Mouse (Mus musculus): ENCODE results near the gene Tbc1d1. TPM values are rescaled to one million over a fixed set of nuclear protein-coding genes. Genes with fewer than 3 reads are reported as not detected.

Gene Tbc1d1
- polyA plus RNA-seq, 1 experiment from 2014 or later, result 41.5 TPM

DNA sequence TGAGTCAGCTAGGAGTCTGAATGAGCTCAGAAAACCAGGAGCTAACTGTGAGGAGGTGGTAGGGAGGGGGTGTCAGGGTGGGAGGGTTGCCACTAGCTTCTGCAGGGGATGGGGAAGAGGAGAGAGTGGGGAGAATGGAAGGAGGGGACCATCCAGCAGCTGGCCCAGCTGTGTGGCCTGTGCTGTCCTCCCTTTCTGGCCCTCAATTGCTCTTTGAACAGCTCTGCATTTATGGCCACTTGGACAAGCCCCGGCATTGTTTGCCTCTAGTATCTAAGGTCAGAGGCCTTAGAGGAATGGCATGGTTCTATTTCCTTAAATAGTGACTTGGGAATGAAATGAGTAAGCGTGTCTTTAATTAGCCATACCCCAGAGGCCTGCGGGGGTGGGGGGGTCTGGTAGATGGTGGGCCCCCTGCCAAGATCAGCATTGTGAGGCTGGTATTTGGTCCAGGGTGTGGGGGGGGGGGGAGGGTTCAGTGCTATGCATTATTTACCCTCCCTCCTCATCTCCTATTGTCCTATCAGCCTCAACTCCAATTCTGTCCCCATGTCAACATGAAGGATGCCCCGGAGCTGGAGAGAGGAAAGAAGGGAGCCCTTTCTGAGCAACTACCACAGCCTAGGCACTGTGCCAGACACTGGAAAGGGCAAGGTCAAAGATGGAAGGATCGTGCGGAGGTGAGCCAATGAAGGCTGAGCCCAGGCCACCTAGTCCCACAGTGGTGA, 233.3 kb downstream of the Tbc1d1 start:
- peaks cover 16% of the 10 kb centered on the region for H3K4me1 ChIP-seq (replicated peaks; ENCODE audit: control insufficient read depth, insufficient read depth, low read length)
- H3K9me3 ChIP-seq (ENCODE audit: control insufficient read depth, low read length), result no peaks in the 10 kb centered on the region
- 11% methylated on average over 6 of the region's 6 CpGs for WGBS
- no peak overlapping the region for H3K9ac ChIP-seq (ENCODE audit: low read length)
- no peaks in the 10 kb centered on the region for H3K36me3 ChIP-seq (ENCODE audit: control insufficient read depth, insufficient read depth, low read length)
- H3K4me2 ChIP-seq (ENCODE audit: low read depth, low read length), result no peak overlapping the region
- H3K27me3 ChIP-seq (ENCODE audit: control insufficient read depth, insufficient read depth, low read depth, low read length), result no peaks in the 10 kb centered on the region
- H3K4me3 ChIP-seq (ENCODE audit: low read length), result no peak overlapping the region
- ATAC-seq (ENCODE audit: low read depth), result peak; percentile 68
- 0 out of 2 replicates have a peak overlapping the region, but pooled peaks have one; percentile 33 for H3K27ac ChIP-seq (ENCODE audit: low read length)

DNA sequence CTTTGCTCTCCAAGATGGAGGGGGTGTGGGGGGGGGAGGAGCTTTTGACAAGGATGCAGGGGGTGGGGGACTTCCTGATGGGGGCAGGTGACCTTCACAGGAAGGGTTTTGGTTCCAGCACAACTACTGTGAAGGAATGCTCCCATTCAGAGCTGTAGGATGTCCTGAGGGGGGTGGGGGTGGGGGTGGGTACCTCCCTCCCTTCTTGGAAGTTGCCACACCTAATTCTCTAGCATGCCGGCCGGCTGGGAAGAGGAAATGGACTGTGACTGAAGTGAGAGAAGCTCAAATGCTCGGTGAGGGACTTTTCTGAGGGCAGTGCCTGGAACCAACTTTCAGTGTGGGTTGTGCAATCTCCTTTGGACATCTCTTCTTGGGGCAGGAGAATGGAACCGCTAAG, 235.2 kb downstream of the Tbc1d1 start:
- 18% methylated on average over 4 of the region's 4 CpGs for WGBS
- Histone ChIP-seq H3K27me3 (ENCODE audit: control insufficient read depth, insufficient read depth, low read depth, low read length) (no peaks in the 10 kb centered on the region), H3K9ac (ENCODE audit: low read length) (no peak overlapping the region), H3K9me3 (ENCODE audit: control insufficient read depth, low read length) (no peaks in the 10 kb centered on the region), H3K4me3 (ENCODE audit: low read length) (no peak overlapping the region), H3K4me2 (ENCODE audit: low read depth, low read length) (no peak overlapping the region), H3K27ac (ENCODE audit: low read length) (no peak overlapping the region), H3K36me3 (ENCODE audit: control insufficient read depth, insufficient read depth, low read length) (no peaks in the 10 kb centered on the region), H3K4me1 (replicated peaks; ENCODE audit: control insufficient read depth, insufficient read depth, low read length) (peaks cover 16% of the 10 kb centered on the region)
- ATAC-seq (ENCODE audit: low read depth), result no peak

DNA sequence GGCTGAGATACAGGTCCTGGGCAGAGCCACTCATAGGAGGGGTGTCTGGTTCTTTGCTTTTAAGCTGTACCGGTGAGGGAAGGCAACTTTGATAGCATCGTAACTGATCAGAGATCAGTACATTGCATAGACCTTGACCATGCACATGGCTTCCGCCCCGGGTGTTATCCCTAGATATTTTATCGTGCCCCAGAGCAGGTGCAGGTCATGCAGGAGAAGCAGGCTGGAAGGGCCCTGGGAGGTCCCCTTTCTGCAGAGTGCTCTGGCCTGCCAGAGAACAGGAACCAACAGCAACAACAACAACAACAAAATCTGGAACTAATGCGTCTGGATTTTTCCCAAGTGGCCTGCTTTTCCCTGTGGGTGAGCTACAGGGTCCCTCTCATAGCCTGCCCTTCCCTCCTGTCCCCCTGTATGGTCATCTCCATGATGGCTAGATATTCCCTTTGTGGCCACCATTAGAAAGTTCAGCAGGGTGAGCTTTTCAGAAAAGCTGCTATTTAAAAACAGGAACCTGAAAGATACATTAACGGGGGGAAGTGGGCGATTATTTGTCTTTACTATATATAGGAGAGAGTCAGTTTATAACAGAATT, 236.4 kb downstream of the Tbc1d1 start:
- Histone ChIP-seq H3K9me3 (ENCODE audit: control insufficient read depth, low read length) (no peaks in the 10 kb centered on the region), H3K4me2 (ENCODE audit: low read depth, low read length) (no peak overlapping the region), H3K27me3 (ENCODE audit: control insufficient read depth, insufficient read depth, low read depth, low read length) (no peaks in the 10 kb centered on the region), H3K27ac (ENCODE audit: low read length) (no peak overlapping the region), H3K9ac (ENCODE audit: low read length) (no peak overlapping the region), H3K4me3 (ENCODE audit: low read length) (no peak overlapping the region), H3K4me1 (replicated peaks; ENCODE audit: control insufficient read depth, insufficient read depth, low read length) (peaks cover 16% of the 10 kb centered on the region), H3K36me3 (ENCODE audit: control insufficient read depth, insufficient read depth, low read length) (no peaks in the 10 kb centered on the region)
- ATAC-seq (ENCODE audit: low read depth), result no peak
- WGBS, result 77% methylated on average over 8 of the region's 8 CpGs

DNA sequence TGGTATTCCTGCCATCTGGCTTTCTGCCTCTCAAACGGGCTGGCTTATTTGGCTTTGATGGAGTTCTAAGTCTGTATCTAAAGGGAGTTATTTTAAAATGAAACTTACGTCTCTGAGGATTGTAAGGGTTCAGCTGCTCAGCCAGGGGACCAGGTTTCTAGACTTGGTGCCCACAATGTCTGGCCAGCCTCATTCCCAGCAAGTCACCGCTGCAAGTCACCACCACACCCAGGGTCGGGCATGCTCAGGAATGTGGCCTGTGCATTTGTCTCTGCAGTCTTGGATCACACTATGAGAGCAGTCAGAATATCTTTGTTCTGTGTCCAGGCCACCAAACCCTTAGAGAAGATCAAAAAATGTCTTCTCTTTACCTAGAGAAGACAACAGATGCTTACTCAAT, 237.4 kb downstream of the Tbc1d1 start:
- no peak for ATAC-seq (ENCODE audit: low read depth)
- no peak overlapping the region for H3K27ac ChIP-seq (ENCODE audit: low read length)
- no peak overlapping the region for H3K4me2 ChIP-seq (ENCODE audit: low read depth, low read length)
- H3K4me3 ChIP-seq (ENCODE audit: low read length), result no peak overlapping the region
- no peaks in the 10 kb centered on the region for H3K9me3 ChIP-seq (ENCODE audit: control insufficient read depth, low read length)
- H3K9ac ChIP-seq (ENCODE audit: low read length), result no peak overlapping the region
- WGBS, result 65% methylated on average over 4 of the region's 4 CpGs
- no peaks in the 10 kb centered on the region for H3K36me3 ChIP-seq (ENCODE audit: control insufficient read depth, insufficient read depth, low read length)
- no peaks in the 10 kb centered on the region for H3K27me3 ChIP-seq (ENCODE audit: control insufficient read depth, insufficient read depth, low read depth, low read length)
- peaks cover 16% of the 10 kb centered on the region for H3K4me1 ChIP-seq (replicated peaks; ENCODE audit: control insufficient read depth, insufficient read depth, low read length)

DNA sequence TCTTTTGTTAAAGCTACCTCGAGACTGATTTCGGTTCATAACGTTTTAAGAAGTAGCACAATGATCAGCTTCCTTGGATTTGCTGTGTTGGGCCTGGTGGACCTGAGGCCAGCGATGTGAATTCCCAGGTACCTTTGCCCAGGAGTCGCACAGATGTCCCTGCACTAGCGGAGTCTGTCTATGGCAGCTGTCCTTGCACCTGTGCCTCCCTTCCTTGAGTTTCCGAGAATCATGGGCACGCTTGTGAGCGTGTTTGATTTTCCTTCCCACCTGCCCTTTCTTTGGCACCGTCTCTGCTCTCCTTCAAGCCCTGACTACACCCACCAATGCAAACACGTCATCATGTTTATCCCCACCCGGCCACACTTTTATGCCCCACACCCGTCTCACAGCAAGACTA, 242.1 kb downstream of the Tbc1d1 start:
- no peak for ATAC-seq (ENCODE audit: low read depth)
- Histone ChIP-seq H3K36me3 (ENCODE audit: control insufficient read depth, insufficient read depth, low read length) (no peaks in the 10 kb centered on the region), H3K27me3 (ENCODE audit: control insufficient read depth, insufficient read depth, low read depth, low read length) (no peaks in the 10 kb centered on the region), H3K9me3 (ENCODE audit: control insufficient read depth, low read length) (no peaks in the 10 kb centered on the region), H3K9ac (ENCODE audit: low read length) (no peak overlapping the region), H3K4me1 (replicated peaks; ENCODE audit: control insufficient read depth, insufficient read depth, low read length) (peaks cover 4% of the 10 kb centered on the region), H3K27ac (ENCODE audit: low read length) (no peak overlapping the region), H3K4me3 (ENCODE audit: low read length) (no peak overlapping the region), H3K4me2 (ENCODE audit: low read depth, low read length) (no peak overlapping the region)
- 75% methylated on average over 13 of the region's 13 CpGs for WGBS

DNA sequence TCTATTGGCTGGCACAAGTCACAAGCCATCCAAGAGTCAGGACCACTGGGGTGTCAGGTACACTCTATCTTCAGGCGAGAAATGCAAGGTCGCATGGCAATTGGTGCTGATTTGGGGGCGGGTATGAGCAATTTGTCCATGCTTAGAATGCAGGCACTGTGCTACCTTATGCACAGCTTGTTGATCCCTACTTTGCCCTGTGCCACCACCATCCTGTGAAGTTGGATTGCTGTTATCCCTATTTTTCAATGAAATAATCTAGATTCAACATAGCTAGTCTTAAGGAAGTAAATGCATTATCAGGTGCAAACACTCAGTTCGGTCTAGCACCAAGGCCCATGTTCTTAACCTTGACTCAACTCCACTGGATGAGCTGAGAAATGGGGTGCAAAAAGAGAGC, 244.6 kb downstream of the Tbc1d1 start:
- ATAC-seq (ENCODE audit: low read depth), result no peak
- Histone ChIP-seq H3K4me3 (ENCODE audit: low read length) (no peak overlapping the region), H3K9ac (ENCODE audit: low read length) (no peak overlapping the region), H3K9me3 (ENCODE audit: control insufficient read depth, low read length) (no peaks in the 10 kb centered on the region), H3K27me3 (ENCODE audit: control insufficient read depth, insufficient read depth, low read depth, low read length) (no peaks in the 10 kb centered on the region), H3K36me3 (ENCODE audit: control insufficient read depth, insufficient read depth, low read length) (no peaks in the 10 kb centered on the region), H3K4me2 (ENCODE audit: low read depth, low read length) (no peak overlapping the region), H3K27ac (ENCODE audit: low read length) (no peak overlapping the region), H3K4me1 (replicated peaks; ENCODE audit: control insufficient read depth, insufficient read depth, low read length) (peaks cover 9% of the 10 kb centered on the region)
- WGBS, result 87% methylated on average over 4 of the region's 4 CpGs

Small RNAs within 50 kb of the gene (microRNA-seq; reads per million reads assigned to microRNA genes)
- gene Gm22395, result not detected

Other genes with a start within 250 kb of the Tbc1d1 start
- 26.7 and 27.4 TPM in 2 replicates for gene Rell1, start 187.4 kb upstream of the Tbc1d1 start, polyA plus RNA-seq (2015; fragmentation: Nextera tagmentation; extraction: Ambion mirVana)
- 35.9 and 38.5 TPM in 2 replicates for gene Pgm2, start 63.4 kb upstream of the Tbc1d1 start, polyA plus RNA-seq (2015; fragmentation: Nextera tagmentation; extraction: Ambion mirVana)

Data from lung, embryonic 16.5 days (tissue).